Mouse (Mus musculus): ENCODE measurements around the gene Arl4d.

DNA sequence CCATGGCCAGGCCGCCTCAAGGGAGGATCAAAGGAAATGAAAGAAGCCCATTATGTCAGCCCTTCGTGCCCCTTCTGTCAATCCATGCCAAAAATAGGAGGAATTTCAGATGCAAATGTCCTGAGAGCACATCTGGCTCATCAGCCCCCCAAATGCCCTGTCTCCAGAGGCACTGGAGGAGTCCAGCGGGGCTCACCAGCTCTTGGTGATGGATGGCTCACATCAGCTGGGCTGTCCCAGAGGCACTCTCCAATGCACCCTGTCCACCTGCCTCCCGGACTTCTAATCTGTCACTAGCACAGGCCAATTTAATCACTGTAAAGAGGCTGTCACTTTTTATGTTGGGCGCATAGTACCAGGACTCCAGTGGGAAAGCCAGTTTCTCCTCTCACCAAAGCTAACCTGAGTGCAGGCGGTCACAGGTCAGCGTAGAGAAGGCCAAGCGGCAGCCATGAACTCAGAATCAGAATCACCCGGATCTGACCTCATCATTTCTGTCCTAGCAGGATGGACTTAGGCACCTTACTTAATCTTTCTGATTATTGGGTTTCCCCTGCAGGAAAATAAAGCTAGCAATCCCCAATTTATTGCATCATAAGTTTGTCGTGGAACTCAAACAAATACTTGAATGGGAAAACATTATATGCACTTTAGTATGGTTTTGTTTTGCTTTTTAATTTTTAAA, 41.6 kb downstream of the Arl4d start:
- TF ChIP-seq POLR2A (IDR thresholded peaks at IDR 0.05; ENCODE audit: low read depth, low read length) (no peak), CTCF (conservative IDR thresholded peaks at IDR 0.05; ENCODE audit: insufficient read depth, insufficient read length, low read depth, low read length) (no peak)
